Mouse (Mus musculus): ENCODE data around the gene Inhbb.

DNA sequence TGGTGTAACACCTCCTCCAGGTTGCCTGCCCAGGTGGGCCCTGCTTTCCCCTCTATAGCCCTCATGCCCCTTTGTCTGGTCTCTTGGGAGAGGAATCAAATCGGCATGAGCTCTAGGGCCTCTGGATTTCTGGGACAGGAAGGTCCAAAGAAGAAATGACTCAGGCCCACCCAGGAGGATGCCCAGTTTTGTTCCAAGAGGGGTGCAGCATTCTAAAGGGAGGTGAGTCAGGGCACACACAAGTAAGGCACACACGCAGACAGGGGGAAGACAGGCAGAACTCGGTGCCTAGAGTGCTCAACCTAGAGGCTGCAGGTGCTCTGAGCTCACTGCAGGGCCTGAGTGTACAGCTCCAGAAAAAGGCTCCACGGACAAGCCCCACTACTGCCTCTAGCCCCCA is 17.7 kb downstream of the Inhbb start:
- TF ChIP-seq CTCF (IDR thresholded peaks at IDR 0.05; ENCODE audit: extremely low read depth, insufficient read depth, low read length) = no peak
- no peak for TF ChIP-seq POLR2A (IDR thresholded peaks at IDR 0.05; ENCODE audit: extremely low read depth, insufficient read depth, low read length)
